Mouse (Mus musculus) kidney, postnatal 4 days (tissue): ENCODE results near the gene Lbhd2.

Experiments used
- DNase-seq, 2 experiments: peaks; one replicate each; pipeline ENCODE4 v3.0.0; 2021; ENCODE audit warnings: mixed read lengths in 2 of 2

The Lbhd2 gene

GRCm38 (mm10) chr12:111432097-111432496 is 25.5 kb downstream of the Lbhd2 start:
- peak; percentile 61 to 69 for DNase-seq

- DNase-seq = no peak
Observed at GRCm38 (mm10) chr12:111432751-111433331, 26.2 kb downstream of the Lbhd2 start.

GRCm38 (mm10) chr12:111434164-111434744 is 27.6 kb downstream of the Lbhd2 start:
- no peak for DNase-seq

- DNase-seq = peak; percentile 63 to 76
Observed at GRCm38 (mm10) chr12:111434745-111435327, 28.2 kb downstream of the Lbhd2 start.

GRCm38 (mm10) chr12:111436170-111436569 is 29.6 kb downstream of the Lbhd2 start:
- no peak for DNase-seq

- DNase-seq = peak in 1 of 2 experiments; percentile 62
Observed at GRCm38 (mm10) chr12:111436640-111437039, 30.0 kb downstream of the Lbhd2 start.

GRCm38 (mm10) chr12:111437222-111437900 is 30.8 kb downstream of the Lbhd2 start:
- DNase-seq = no peak

GRCm38 (mm10) chr12:111438850-111439249 is 32.2 kb downstream of the Lbhd2 start:
- no peak for DNase-seq

GRCm38 (mm10) chr12:111440701-111441373 is 34.2 kb downstream of the Lbhd2 start:
- DNase-seq = no peak

GRCm38 (mm10) chr12:111441523-111441922 is 34.9 kb downstream of the Lbhd2 start:
- DNase-seq = no peak

GRCm38 (mm10) chr12:111442309-111443010 is 35.9 kb downstream of the Lbhd2 start, which contains the start of gene Tnfaip2:
Gene Tnfaip2 (plus strand): TSS chr12:111442469.
- peak; percentile 90 to 93 for DNase-seq

GRCm38 (mm10) chr12:111443011-111443870 is 36.6 kb downstream of the Lbhd2 start:
- DNase-seq = no peak

GRCm38 (mm10) chr12:111443921-111444831 is 37.6 kb downstream of the Lbhd2 start:
- DNase-seq = no peak

GRCm38 (mm10) chr12:111445161-111445889 is 38.7 kb downstream of the Lbhd2 start:
- DNase-seq = peak in 1 of 2 experiments; percentile 60

GRCm38 (mm10) chr12:111445890-111446613 is 39.4 kb downstream of the Lbhd2 start:
- peak; percentile 50 to 67 for DNase-seq

GRCm38 (mm10) chr12:111446745-111447144 is 40.1 kb downstream of the Lbhd2 start:
- peak; percentile 12 to 27 for DNase-seq

GRCm38 (mm10) chr12:111447350-111447749 is 40.7 kb downstream of the Lbhd2 start:
- DNase-seq = peak in 1 of 2 experiments; percentile 37

- DNase-seq = peak; percentile 31 to 35
Observed at GRCm38 (mm10) chr12:111447898-111448760, 41.5 kb downstream of the Lbhd2 start.
